Mouse (Mus musculus) cerebellum, postnatal 4 days (tissue): ENCODE measurements at regions not wholly inside any gene's neighbourhood (a gene's known extent, or its start where the extent isn't known, plus 50 kb on each side); places are given as distances from the start of the nearest gene placed in this dataset.

Source experiments
- DNase-seq, 2 experiments: peaks; one replicate each; pipeline ENCODE4 v3.0.0; 2022; ENCODE audit warnings: low spot score in 2 of 2, mixed read lengths in 1 of 2

GRCm38 (mm10) chr6:95179993-95180392, 63.0 kb downstream of the Kbtbd8 start:
- no peak for DNase-seq

- no peak for DNase-seq
Measured at GRCm38 (mm10) chr6:95182238-95182637, 65.2 kb downstream of the Kbtbd8 start.

- DNase-seq = no peak
Measured at GRCm38 (mm10) chr6:95185074-95185931, 68.3 kb downstream of the Kbtbd8 start.

GRCm38 (mm10) chr6:95196631-95197030, 79.6 kb downstream of the Kbtbd8 start:
- no peak for DNase-seq

GRCm38 (mm10) chr6:95198611-95199010, 81.6 kb downstream of the Kbtbd8 start:
- DNase-seq = no peak

- DNase-seq = no peak
Measured at GRCm38 (mm10) chr6:95202291-95202790, 85.3 kb downstream of the Kbtbd8 start.

GRCm38 (mm10) chr6:95202978-95203377, 85.9 kb downstream of the Kbtbd8 start:
- DNase-seq = peak in 1 of 2 experiments; percentile 3

- no peak for DNase-seq
Measured at GRCm38 (mm10) chr6:95204231-95204630, 87.2 kb downstream of the Kbtbd8 start.

GRCm38 (mm10) chr6:95207063-95207462, 90.0 kb downstream of the Kbtbd8 start:
- peak; percentile 56 to 60 for DNase-seq

- DNase-seq = no peak
Measured at GRCm38 (mm10) chr6:95217431-95217830, 100.4 kb downstream of the Kbtbd8 start.

- no peak for DNase-seq
Measured at GRCm38 (mm10) chr6:95218830-95219229, 101.8 kb downstream of the Kbtbd8 start.

GRCm38 (mm10) chr6:95223537-95223936, 98.4 kb upstream of the Gm10234 start:
- peak; percentile 87 for DNase-seq

- DNase-seq = no peak
Measured at GRCm38 (mm10) chr6:95229885-95230284, 92.0 kb upstream of the Gm10234 start.

- no peak for DNase-seq
Measured at GRCm38 (mm10) chr6:95234712-95235111, 87.2 kb upstream of the Gm10234 start.

GRCm38 (mm10) chr6:95243657-95244056, 78.3 kb upstream of the Gm10234 start:
- no peak for DNase-seq

- DNase-seq = no peak
Measured at GRCm38 (mm10) chr6:95244911-95245310, 77.0 kb upstream of the Gm10234 start.

GRCm38 (mm10) chr6:95256303-95256702, 65.6 kb upstream of the Gm10234 start:
- no peak for DNase-seq

GRCm38 (mm10) chr6:95261001-95261400, 60.9 kb upstream of the Gm10234 start:
- DNase-seq = peak in 1 of 2 experiments; percentile 21

- no peak for DNase-seq
Measured at GRCm38 (mm10) chr6:95264011-95264869, 57.7 kb upstream of the Gm10234 start.

- no peak for DNase-seq
Measured at GRCm38 (mm10) chr6:95269524-95269923, 52.4 kb upstream of the Gm10234 start.
